Mouse (Mus musculus) liver, embryonic 13.5 days (tissue): Measurements from ENCODE around the gene Dnajc27. TPM values are rescaled to one million over a fixed set of nuclear protein-coding genes. Genes with fewer than 3 reads are reported as not detected.

Source experiments
- ATAC-seq: fragments of 200-750 bp; cut with Nextera tagmentation; 2 replicates; pipeline ENCODE4 v1.8.0; 2017; ENCODE audit warnings: low read depth, mild to moderate bottlenecking, moderate number of reproducible peaks, moderate library complexity
- DNase-seq: peaks from one replicate; pipeline ENCODE4 v3.0.0; 2022
- H3K27ac ChIP-seq: fragments of 300-500 bp; sonication (generic); 2 replicates; pipeline ENCODE4 v1.5.1; 2015; ENCODE audit warnings: moderate library complexity, mild to moderate bottlenecking, inconsistent platforms
- H3K27me3 ChIP-seq: fragments of 300-500 bp; sonication (generic); 2 replicates; pipeline ENCODE4 v1.6.1; 2015; ENCODE audit warnings: mild to moderate bottlenecking, inconsistent platforms
- H3K36me3 ChIP-seq: fragments of 300-500 bp; sonication (generic); 2 replicates; pipeline ENCODE4 v1.6.1; 2015; ENCODE audit warnings: mild to moderate bottlenecking, inconsistent platforms
- H3K4me1 ChIP-seq: fragments of 300-500 bp; sonication (generic); replicated peaks from 2 replicates; pipeline ENCODE4 v1.6.1; 2015; ENCODE audit warnings: inconsistent platforms
- H3K4me2 ChIP-seq: fragments of 300-500 bp; sonication (generic); 2 replicates; pipeline ENCODE4 v1.6.1; 2015; ENCODE audit warnings: inconsistent platforms, mild to moderate bottlenecking, moderate library complexity
- H3K4me3 ChIP-seq: fragments of 300-500 bp; sonication (generic); replicated peaks from 2 replicates; pipeline ENCODE4 v1.5.1; 2015; ENCODE audit warnings: mild to moderate bottlenecking, inconsistent platforms
- H3K9ac ChIP-seq: fragments of 300-500 bp; sonication (generic); 2 replicates; pipeline ENCODE4 v1.6.1; 2015; ENCODE audit warnings: mild to moderate bottlenecking, inconsistent platforms
- H3K9me3 ChIP-seq: fragments of 300-500 bp; sonication (generic); replicated peaks from 2 replicates; pipeline ENCODE4 v1.6.1; 2016; ENCODE audit warnings: inconsistent platforms
- WGBS: fragments of 180-500 bp; shearing (Covaris S2); methylation state at CpG from one replicate; pipeline ENCODE4 v1.1.7; 2015; ENCODE audit not compliant: insufficient replicate concordance; 5-methylcytosine and 5-hydroxymethylcytosine counted together
- polyA plus RNA-seq: library from polyadenylated mRNA; unstranded; fragments of >200 nt; fragmentation: Nextera tagmentation; extraction: Ambion mirVana; gene quantifications from 2 replicates; pipeline ENCODE4 v1.2.1, GENCODE M21; 2015

The Dnajc27 gene
- polyA plus RNA-seq, 1 experiment from 2014 or later, result 2.0 TPM

DNA sequence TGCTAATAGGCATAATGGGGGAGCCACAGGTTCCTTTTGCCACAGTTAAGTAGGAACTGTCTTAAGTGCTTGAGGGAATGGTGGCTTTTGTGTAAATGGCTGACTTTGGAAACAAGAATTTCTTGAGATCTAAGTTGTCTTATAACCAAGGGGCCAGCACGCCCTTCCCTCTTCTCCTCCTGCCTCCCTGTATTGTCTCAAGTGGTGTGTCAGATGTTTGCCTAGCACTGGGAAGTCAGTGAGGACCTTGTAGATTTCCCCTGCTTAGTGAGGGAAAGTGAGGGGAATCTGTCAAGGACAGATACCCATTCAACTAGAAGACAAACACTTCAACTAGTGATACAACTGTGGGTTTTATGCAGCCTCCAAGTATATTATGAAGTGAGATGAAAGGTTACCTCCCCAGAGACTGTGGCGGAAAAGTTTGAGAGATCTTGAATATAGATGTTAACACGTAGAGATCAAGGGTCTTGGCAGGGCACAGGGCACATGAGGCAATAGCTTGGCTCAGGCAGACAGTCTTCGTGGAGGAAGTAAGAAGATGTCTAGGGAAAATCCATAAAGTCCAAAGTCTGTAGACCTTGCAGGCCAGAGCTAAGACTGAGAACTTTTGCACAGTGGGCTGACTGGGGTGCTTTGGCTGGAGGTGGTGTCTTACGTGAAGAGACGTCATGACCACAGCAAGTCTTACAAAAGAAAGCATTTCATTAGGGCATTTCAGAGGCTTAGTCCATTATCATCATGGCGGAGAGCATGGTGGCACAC, 76.7 kb downstream of the Dnajc27 start:
- H3K27ac ChIP-seq, result no peak overlapping the region

More for the DNA sequence above, 76.7 kb downstream of the Dnajc27 start:
- no peak overlapping the region for H3K9ac ChIP-seq
- ATAC-seq (no peak), DNase-seq (no peak)
- no peaks in the 10 kb centered on the region for H3K27me3 ChIP-seq
- H3K36me3 ChIP-seq, result no peaks in the 10 kb centered on the region
- 66% methylated on average over 7 of the region's 7 CpGs for WGBS
- no peak overlapping the region for H3K4me3 ChIP-seq
- no peaks in the 10 kb centered on the region for H3K9me3 ChIP-seq
- no peak overlapping the region for H3K4me2 ChIP-seq
- H3K4me1 ChIP-seq, result no peaks in the 10 kb centered on the region

Other genes starting within 250 kb of the Dnajc27 start
- 0.45 and 0.60 TPM in 2 replicates for gene Pomc, start 127.6 kb upstream of the Dnajc27 start, polyA plus RNA-seq
- gene Efr3b, start 43.7 kb upstream of the Dnajc27 start, polyA plus RNA-seq, result 0.13 TPM in 2 replicates
- 0.81 and 0.82 TPM in 2 replicates for gene Adcy3, start 50.5 kb downstream of the Dnajc27 start, polyA plus RNA-seq
- gene Ptrhd1, start 151.4 kb downstream of the Dnajc27 start, polyA plus RNA-seq, result 3.1 and 3.4 TPM in 2 replicates
- gene Cenpo, start 151.7 kb downstream of the Dnajc27 start, polyA plus RNA-seq, result 12.6 and 13.8 TPM in 2 replicates